Mouse (Mus musculus): ENCODE results near the gene Adgrg1. TPM values are rescaled to one million over a fixed set of nuclear protein-coding genes. Genes with fewer than 3 reads are reported as not detected.

The Adgrg1 gene
- polyA plus RNA-seq, 1 experiment from 2014 or later: 33.8 TPM

- peaks cover 8% of the 10 kb centered on the region for H3K4me1 ChIP-seq (ENCODE audit: insufficient read depth)
- ATAC-seq (ENCODE audit: insufficient read depth) (peak; percentile 21; the same call in 1 of the 2 replicates), DNase-seq (no peak)
- H3K4me3 ChIP-seq (ENCODE audit: low read depth, low read length): no peak overlapping the region
- 10% methylated on average over 5 of the region's 5 CpGs for WGBS
- H3K9ac ChIP-seq: no peak overlapping the region
- peak overlapping the region; percentile 58 for H3K27ac ChIP-seq (ENCODE audit: low read depth)
- H3K9me3 ChIP-seq (ENCODE audit: low read depth, low read length): no peaks in the 10 kb centered on the region
- TF ChIP-seq CTCF (IDR thresholded peaks at IDR 0.05; ENCODE audit: low read depth): no peak
- H3K27me3 ChIP-seq (ENCODE audit: insufficient read depth, low read length): peaks cover 2% of the 10 kb centered on the region; the same call in 1 of the 2 replicates
- H3K36me3 ChIP-seq (ENCODE audit: insufficient read depth): no peaks in the 10 kb centered on the region
- no peak overlapping the region for H3K4me2 ChIP-seq
Observed at GRCm38 (mm10) chr8:94983146-94983545, 8.6 kb downstream of the Adgrg1 start.

DNA sequence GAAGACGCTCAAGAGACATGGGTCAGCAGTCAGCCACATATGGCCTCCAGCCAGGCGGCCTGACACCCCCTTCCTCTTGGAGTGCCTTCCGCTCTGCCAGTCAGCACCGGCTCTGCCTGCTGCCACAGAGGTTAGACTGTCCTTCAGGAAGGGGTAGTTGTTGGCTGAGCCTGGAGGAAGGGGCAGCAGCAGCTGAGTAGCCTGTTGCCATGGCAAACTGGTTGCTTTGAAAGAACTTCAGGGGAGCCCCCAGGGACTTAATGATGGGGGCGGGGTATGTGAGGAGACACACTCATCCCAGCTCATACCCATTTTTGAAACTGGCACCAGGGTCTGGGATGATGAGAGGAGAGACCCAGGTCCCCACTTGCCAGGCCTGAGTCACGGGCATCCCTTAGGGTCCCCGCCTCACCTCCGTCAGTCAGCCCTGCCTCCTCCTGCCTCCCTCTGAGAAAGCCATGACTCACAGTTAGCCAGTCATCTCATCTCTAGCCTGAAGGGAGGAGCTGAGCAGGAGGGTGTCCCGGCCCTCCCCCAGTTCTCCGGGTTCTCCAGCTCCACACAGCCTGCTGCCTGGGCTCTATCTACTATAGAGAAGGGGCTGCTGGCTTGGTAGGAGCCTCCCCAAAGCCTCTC lies 9.4 kb downstream of the Adgrg1 start:
- H3K9ac ChIP-seq: peak overlapping the region; percentile 21; the same call in 1 of the 2 replicates
- peak overlapping the region; percentile 22; the same call in 1 of the 2 replicates for H3K4me3 ChIP-seq (ENCODE audit: low read depth, low read length)
- DNase-seq (peak; percentile 48), ATAC-seq (ENCODE audit: insufficient read depth) (peak; percentile 71)
- peak overlapping the region; percentile 37 for H3K4me2 ChIP-seq
- no peak for TF ChIP-seq CTCF (IDR thresholded peaks at IDR 0.05; ENCODE audit: low read depth)
- H3K27me3 ChIP-seq (ENCODE audit: insufficient read depth, low read length): no peaks in the 10 kb centered on the region
- no peaks in the 10 kb centered on the region for H3K9me3 ChIP-seq (ENCODE audit: low read depth, low read length)
- H3K27ac ChIP-seq (ENCODE audit: low read depth): peak overlapping the region; percentile 58; the same call in 1 of the 2 replicates
- no peaks in the 10 kb centered on the region for H3K36me3 ChIP-seq (ENCODE audit: insufficient read depth)
- peaks cover 8% of the 10 kb centered on the region for H3K4me1 ChIP-seq (ENCODE audit: insufficient read depth)
- WGBS: 22% methylated on average over 10 of the region's 10 CpGs

DNA sequence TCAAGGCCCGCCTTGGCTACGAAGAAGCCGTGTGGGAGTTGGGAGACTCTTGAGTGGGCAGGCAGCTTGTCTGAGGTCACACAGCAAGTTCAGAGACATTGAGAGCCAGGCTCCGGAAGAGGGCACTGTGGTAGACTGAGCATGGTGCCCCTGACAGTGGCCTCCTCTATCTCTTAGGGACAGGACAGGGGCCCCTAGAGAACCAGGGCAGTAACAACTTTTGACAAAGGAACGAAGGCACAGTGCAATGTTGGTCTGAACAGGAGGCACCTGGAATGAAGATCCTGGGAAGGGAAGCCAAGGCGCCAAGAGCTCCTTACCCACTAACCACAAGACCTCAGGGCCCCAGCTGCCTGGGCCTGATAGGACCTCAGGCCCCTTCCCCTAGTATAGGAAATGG lies 10.5 kb downstream of the Adgrg1 start:
- Histone ChIP-seq H3K4me2 (peak overlapping the region; percentile 37; the same call in 1 of the 2 replicates), H3K27me3 (ENCODE audit: insufficient read depth, low read length) (no peaks in the 10 kb centered on the region), H3K36me3 (ENCODE audit: insufficient read depth) (no peaks in the 10 kb centered on the region), H3K4me3 (ENCODE audit: low read depth, low read length) (peak overlapping the region; percentile 22; the same call in 1 of the 2 replicates), H3K9ac (0 out of 2 replicates have a peak overlapping the region, but pooled peaks have one; percentile 21), H3K9me3 (ENCODE audit: low read depth, low read length) (no peaks in the 10 kb centered on the region), H3K27ac (ENCODE audit: low read depth) (peak overlapping the region; percentile 19; the same call in 1 of the 2 replicates), H3K4me1 (ENCODE audit: insufficient read depth) (peaks cover 8% of the 10 kb centered on the region)
- TF ChIP-seq CTCF (IDR thresholded peaks at IDR 0.05; ENCODE audit: low read depth): no peak
- 76% methylated on average over 6 of the region's 6 CpGs for WGBS
- ATAC-seq (ENCODE audit: insufficient read depth): 0 out of 2 replicates have a peak, but pooled peaks have one; percentile 25
- DNase-seq: no peak

DNA sequence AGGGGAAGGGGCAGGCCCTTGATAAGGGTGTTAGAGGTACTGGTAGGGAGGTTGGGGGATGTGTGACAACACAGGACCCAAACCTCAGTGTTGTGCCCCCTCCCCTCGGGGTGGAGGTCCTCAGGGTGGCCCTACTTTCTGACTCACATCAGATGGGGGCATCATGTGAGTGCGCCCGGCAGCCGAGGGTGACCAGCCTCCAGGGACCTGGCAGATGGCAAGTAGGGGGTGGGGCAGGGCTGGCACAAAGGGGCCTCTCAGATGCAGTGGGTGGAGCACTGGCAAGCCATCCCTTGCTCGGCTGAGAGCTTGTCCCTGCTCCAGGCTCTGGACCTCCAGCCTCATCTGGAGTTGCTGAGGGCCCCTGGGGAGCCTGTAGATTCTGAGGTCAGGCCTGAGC lies 12.1 kb downstream of the Adgrg1 start:
- Histone ChIP-seq H3K4me3 (ENCODE audit: low read depth, low read length) (no peak overlapping the region; the same call in 1 of the 2 replicates), H3K36me3 (ENCODE audit: insufficient read depth) (no peaks in the 10 kb centered on the region), H3K27ac (ENCODE audit: low read depth) (no peak overlapping the region), H3K27me3 (ENCODE audit: insufficient read depth, low read length) (no peaks in the 10 kb centered on the region), H3K4me1 (ENCODE audit: insufficient read depth) (peaks cover 8% of the 10 kb centered on the region), H3K9me3 (ENCODE audit: low read depth, low read length) (no peaks in the 10 kb centered on the region), H3K4me2 (peak overlapping the region; percentile 18; the same call in 1 of the 2 replicates), H3K9ac (no peak overlapping the region; the same call in 1 of the 2 replicates)
- ATAC-seq (ENCODE audit: insufficient read depth): no peak
- DNase-seq: no peak
- TF ChIP-seq CTCF (IDR thresholded peaks at IDR 0.05; ENCODE audit: low read depth): no peak
- 46% methylated on average over 5 of the region's 5 CpGs for WGBS

DNA sequence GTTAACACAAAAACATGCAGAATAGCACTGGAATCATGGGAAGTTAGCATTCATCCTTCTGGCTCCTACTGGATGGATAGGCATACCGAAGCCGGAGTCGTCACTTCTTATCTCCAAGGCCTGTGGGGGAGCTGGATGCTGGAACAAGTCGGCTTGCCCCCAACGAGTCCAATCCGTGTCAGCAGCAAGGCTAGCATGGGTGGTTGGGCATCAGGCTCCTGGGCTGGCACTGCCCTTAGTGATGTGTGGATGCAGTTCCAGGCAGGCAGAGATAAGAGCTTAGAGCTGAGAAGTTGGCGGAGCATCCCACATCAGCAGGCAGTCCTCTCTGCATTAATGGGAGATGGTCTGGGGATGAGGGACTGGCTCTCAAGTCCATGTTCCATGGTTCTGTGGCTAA lies 13.0 kb downstream of the Adgrg1 start:
- no peaks in the 10 kb centered on the region for H3K36me3 ChIP-seq (ENCODE audit: insufficient read depth)
- no peak overlapping the region for H3K27ac ChIP-seq (ENCODE audit: low read depth)
- no peak for ATAC-seq (ENCODE audit: insufficient read depth)
- no peak for TF ChIP-seq CTCF (IDR thresholded peaks at IDR 0.05; ENCODE audit: low read depth)
- peaks cover 14% of the 10 kb centered on the region for H3K4me1 ChIP-seq (ENCODE audit: insufficient read depth)
- no peak overlapping the region for H3K9ac ChIP-seq
- no peak for DNase-seq
- WGBS: 57% methylated on average over 7 of the region's 7 CpGs
- no peaks in the 10 kb centered on the region for H3K27me3 ChIP-seq (ENCODE audit: insufficient read depth, low read length)
- H3K4me3 ChIP-seq (ENCODE audit: low read depth, low read length): no peak overlapping the region
- no peaks in the 10 kb centered on the region for H3K9me3 ChIP-seq (ENCODE audit: low read depth, low read length)
- peak overlapping the region; percentile 18; the same call in 1 of the 2 replicates for H3K4me2 ChIP-seq

- DNase-seq (no peak), ATAC-seq (ENCODE audit: insufficient read depth) (no peak)
- Histone ChIP-seq H3K4me3 (ENCODE audit: low read depth, low read length) (no peak overlapping the region), H3K27ac (ENCODE audit: low read depth) (no peak overlapping the region), H3K36me3 (ENCODE audit: insufficient read depth) (no peaks in the 10 kb centered on the region), H3K9ac (no peak overlapping the region), H3K27me3 (ENCODE audit: insufficient read depth, low read length) (no peaks in the 10 kb centered on the region), H3K4me2 (no peak overlapping the region), H3K9me3 (ENCODE audit: low read depth, low read length) (no peaks in the 10 kb centered on the region), H3K4me1 (ENCODE audit: insufficient read depth) (peaks cover 17% of the 10 kb centered on the region)
- TF ChIP-seq CTCF (IDR thresholded peaks at IDR 0.05; ENCODE audit: low read depth): no peak
- WGBS: 60% methylated on average over 6 of the region's 6 CpGs
Observed at GRCm38 (mm10) chr8:94988619-94989018, 14.1 kb downstream of the Adgrg1 start.

DNA sequence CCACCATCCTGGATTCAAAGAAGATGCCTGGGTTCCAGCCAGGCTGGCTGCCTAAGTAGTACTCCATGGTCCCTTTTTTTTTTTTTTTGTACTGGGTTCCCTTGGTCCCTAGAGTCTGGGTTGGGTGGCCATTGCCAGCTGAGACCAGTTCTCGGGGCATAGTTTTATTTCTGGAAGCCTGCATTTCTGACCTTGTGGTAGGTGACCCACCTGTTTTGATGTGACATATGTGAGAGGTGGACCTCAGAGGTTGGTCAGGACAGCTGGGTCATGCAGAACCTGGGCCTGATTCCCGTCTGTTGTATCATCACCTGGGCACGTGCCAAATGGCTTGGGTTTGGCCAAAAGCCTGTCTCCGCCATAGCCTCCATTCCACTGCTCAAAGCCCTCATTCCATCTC lies 15.2 kb downstream of the Adgrg1 start:
- H3K4me2 ChIP-seq: no peak overlapping the region
- no peak overlapping the region for H3K27ac ChIP-seq (ENCODE audit: low read depth)
- H3K9ac ChIP-seq: no peak overlapping the region
- TF ChIP-seq CTCF (IDR thresholded peaks at IDR 0.05; ENCODE audit: low read depth): no peak
- no peaks in the 10 kb centered on the region for H3K36me3 ChIP-seq (ENCODE audit: insufficient read depth)
- 74% methylated on average over 4 of the region's 4 CpGs for WGBS
- H3K9me3 ChIP-seq (ENCODE audit: low read depth, low read length): no peaks in the 10 kb centered on the region
- ATAC-seq (ENCODE audit: insufficient read depth) (no peak), DNase-seq (no peak)
- no peak overlapping the region for H3K4me3 ChIP-seq (ENCODE audit: low read depth, low read length)
- H3K4me1 ChIP-seq (ENCODE audit: insufficient read depth): peaks cover 13% of the 10 kb centered on the region; the same call in 1 of the 2 replicates
- no peaks in the 10 kb centered on the region for H3K27me3 ChIP-seq (ENCODE audit: insufficient read depth, low read length)

All from lung, embryonic 14.5 days (tissue).